Mouse (Mus musculus) midbrain, postnatal 0 days (tissue): ENCODE measurements around the gene Lats1. TPM values are rescaled to one million over a fixed set of nuclear protein-coding genes. Genes with fewer than 3 reads are reported as not detected.

Experiments used
- ATAC-seq: fragments of 200-750 bp; cut with Nextera tagmentation; 2 replicates; pipeline ENCODE4 v1.8.0; 2017; ENCODE audit warnings: moderate number of reproducible peaks, mild to moderate bottlenecking, moderate TSS enrichment, moderate library complexity; ENCODE audit not compliant: low FRiP score
- DNase-seq: peaks from one replicate; pipeline ENCODE4 v3.0.0-alpha.2; 2015; ENCODE audit warnings: low spot score
- H3K27ac ChIP-seq: fragments of 300-500 bp; sonication (generic); 2 replicates; pipeline ENCODE4 v1.5.1; 2014; ENCODE audit warnings: low read depth, mild to moderate bottlenecking, low read length, mixed read lengths
- H3K27me3 ChIP-seq: fragments of 300-500 bp; sonication (generic); 2 replicates; pipeline ENCODE4 v1.6.1; 2014; ENCODE audit warnings: low read length, control low read depth, mixed read lengths; ENCODE audit not compliant: insufficient read depth
- H3K36me3 ChIP-seq: fragments of 300-500 bp; sonication (generic); 2 replicates; pipeline ENCODE4 v1.6.1; 2014; ENCODE audit warnings: low read length, control low read depth, mixed read lengths; ENCODE audit not compliant: insufficient read depth
- H3K4me1 ChIP-seq: fragments of 300-500 bp; sonication (generic); 2 replicates; pipeline ENCODE4 v1.6.1; 2014; ENCODE audit warnings: mild to moderate bottlenecking, control low read depth, antibody characterized with exemption, low read length, mixed read lengths; ENCODE audit not compliant: insufficient read depth
- H3K4me2 ChIP-seq: fragments of 300-500 bp; sonication (generic); 2 replicates; pipeline ENCODE4 v1.6.1; 2014; ENCODE audit warnings: low read depth, mild to moderate bottlenecking, low read length, mixed read lengths; ENCODE audit not compliant: poor library complexity, severe bottlenecking
- H3K4me3 ChIP-seq: fragments of 300-500 bp; sonication (generic); 2 replicates; pipeline ENCODE4 v1.5.1; 2014; ENCODE audit warnings: low read depth, mild to moderate bottlenecking, low read length, moderate library complexity
- H3K9ac ChIP-seq: fragments of 300-500 bp; sonication (generic); replicated peaks from 2 replicates; pipeline ENCODE4 v1.6.1; 2014; ENCODE audit warnings: mild to moderate bottlenecking, low read length, moderate library complexity, mixed read lengths; ENCODE audit not compliant: poor library complexity, severe bottlenecking
- H3K9me3 ChIP-seq: fragments of 300-500 bp; sonication (generic); 2 replicates; pipeline ENCODE4 v1.6.1; 2016; ENCODE audit warnings: low read length, control low read depth
- CTCF ChIP-seq: IDR thresholded peaks from 2 replicates; pipeline ENCODE4 v1.5.1; 2016; ENCODE audit warnings: antibody characterized with exemption, mild to moderate bottlenecking
- WGBS: fragments of 180-500 bp; shearing (Covaris S2); extraction: QIAGEN DNeasy Blood & Tissue Kit; methylation state at CpG from one replicate; pipeline ENCODE4 v1.1.7; 2014; 5-methylcytosine and 5-hydroxymethylcytosine counted together
- polyA plus RNA-seq: library from polyadenylated mRNA; unstranded; fragments of >200 nt; fragmentation: Nextera tagmentation; extraction: Ambion mirVana; gene quantifications from 2 replicates; pipeline ENCODE4 v1.2.1, GENCODE M21; 2015
- total RNA-seq: library from RNA; depleted of rRNA; stranded (reverse); fragments of >200 nt; gene quantifications from 2 replicates; pipeline ENCODE4 v1.2.3, GENCODE M21; 2014; rRNA removed

The Lats1 gene
- total RNA-seq (45.4 and 50.9 TPM in 2 replicates), polyA plus RNA-seq (6.5 and 7.7 TPM in 2 replicates)

GRCm38 (mm10) chr10:7680731-7681301 is at the start of gene Lats1, which contains the start of gene Pcmt1:
Lats1 (plus strand) TSS chr10:7681214.
Pcmt1 (minus strand) TSS chr10:7681136.
- H3K4me3 ChIP-seq = peak within 1 kb of the TSS; percentile 98
- under 1% methylated on average over 53 of the region's 65 CpGs for WGBS
- peak within 1 kb of the TSS; percentile 96 for H3K27ac ChIP-seq
- H3K9me3 ChIP-seq = no peaks in the 10 kb centered on the region
- H3K9ac ChIP-seq = peak within 1 kb of the TSS; percentile 100
- no peak for TF ChIP-seq CTCF
- DNase-seq (peak; percentile 86), ATAC-seq (peak; percentile 89)
- H3K4me2 ChIP-seq = peak within 1 kb of the TSS; percentile 89
- peaks cover 16% of the 10 kb centered on the region for H3K36me3 ChIP-seq
- no peaks in the 10 kb centered on the region for H3K27me3 ChIP-seq
- peaks cover 12% of the 10 kb centered on the region for H3K4me1 ChIP-seq

GRCm38 (mm10) chr10:7640366-7640765 is 40.6 kb upstream of the Lats1 start:
- peaks cover 36% of the 10 kb centered on the region for H3K36me3 ChIP-seq
- no peak overlapping the region for H3K4me2 ChIP-seq
- no peak overlapping the region for H3K27ac ChIP-seq
- DNase-seq (no peak), ATAC-seq (no peak)
- no peaks in the 10 kb centered on the region for H3K9me3 ChIP-seq
- no peaks in the 10 kb centered on the region for H3K27me3 ChIP-seq
- H3K4me3 ChIP-seq = no peak overlapping the region
- H3K9ac ChIP-seq = no peak overlapping the region
- no peak for TF ChIP-seq CTCF
- H3K4me1 ChIP-seq = no peaks in the 10 kb centered on the region
- 94% methylated on average over 12 of the region's 12 CpGs for WGBS

- H3K9me3 ChIP-seq = no peaks in the 10 kb centered on the region
- no peaks in the 10 kb centered on the region for H3K27me3 ChIP-seq
- peaks cover 29% of the 10 kb centered on the region; the same call in 1 of the 2 replicates for H3K36me3 ChIP-seq
- H3K4me3 ChIP-seq = no peak overlapping the region
- no peaks in the 10 kb centered on the region for H3K4me1 ChIP-seq
- ATAC-seq (no peak), DNase-seq (no peak)
- TF ChIP-seq CTCF = no peak
- WGBS = 92% methylated on average over 2 of the region's 2 CpGs
- H3K9ac ChIP-seq = no peak overlapping the region
- H3K27ac ChIP-seq = no peak overlapping the region
- no peak overlapping the region for H3K4me2 ChIP-seq
These were observed 35.1 kb upstream of the Lats1 start for GRCm38 (mm10) chr10:7645911-7646310.

GRCm38 (mm10) chr10:7649059-7649458 is 32.0 kb upstream of the Lats1 start:
- H3K27me3 ChIP-seq = no peaks in the 10 kb centered on the region
- 83% methylated on average over 4 of the region's 4 CpGs for WGBS
- H3K27ac ChIP-seq = no peak overlapping the region
- peaks cover 24% of the 10 kb centered on the region; the same call in 1 of the 2 replicates for H3K36me3 ChIP-seq
- H3K4me1 ChIP-seq = no peaks in the 10 kb centered on the region
- ATAC-seq (no peak), DNase-seq (no peak)
- no peak for TF ChIP-seq CTCF
- H3K9ac ChIP-seq = no peak overlapping the region
- no peak overlapping the region for H3K4me2 ChIP-seq
- no peaks in the 10 kb centered on the region for H3K9me3 ChIP-seq
- no peak overlapping the region for H3K4me3 ChIP-seq

GRCm38 (mm10) chr10:7651057-7651456 is 30.0 kb upstream of the Lats1 start:
- no peak for TF ChIP-seq CTCF
- Histone ChIP-seq H3K36me3 (peaks cover 17% of the 10 kb centered on the region; the same call in 1 of the 2 replicates), H3K9ac (no peak overlapping the region), H3K27ac (no peak overlapping the region), H3K9me3 (no peaks in the 10 kb centered on the region), H3K27me3 (no peaks in the 10 kb centered on the region), H3K4me3 (no peak overlapping the region), H3K4me1 (no peaks in the 10 kb centered on the region), H3K4me2 (no peak overlapping the region)
- 97% methylated on average over 2 of the region's 2 CpGs for WGBS
- no peak for ATAC-seq
- no peak for DNase-seq

GRCm38 (mm10) chr10:7662471-7663141 is 18.4 kb upstream of the Lats1 start:
- Histone ChIP-seq H3K36me3 (no peaks in the 10 kb centered on the region), H3K9ac (peak overlapping the region; percentile 93), H3K27me3 (no peaks in the 10 kb centered on the region), H3K9me3 (no peaks in the 10 kb centered on the region), H3K4me1 (no peaks in the 10 kb centered on the region), H3K27ac (peak overlapping the region; percentile 96), H3K4me3 (peak overlapping the region; percentile 94), H3K4me2 (peak overlapping the region; percentile 87)
- TF ChIP-seq CTCF = no peak
- ATAC-seq (peak; percentile 85), DNase-seq (peak; percentile 64)
- under 1% methylated on average over 44 of the region's 44 CpGs for WGBS
